Mouse (Mus musculus): ENCODE measurements around the gene Tagln3. TPM values are rescaled to one million over a fixed set of nuclear protein-coding genes. Genes with fewer than 3 reads are reported as not detected.

Gene Tagln3
- not detected in 4 replicates for total RNA-seq (2023; ENCODE audit: inconsistent age)

DNA sequence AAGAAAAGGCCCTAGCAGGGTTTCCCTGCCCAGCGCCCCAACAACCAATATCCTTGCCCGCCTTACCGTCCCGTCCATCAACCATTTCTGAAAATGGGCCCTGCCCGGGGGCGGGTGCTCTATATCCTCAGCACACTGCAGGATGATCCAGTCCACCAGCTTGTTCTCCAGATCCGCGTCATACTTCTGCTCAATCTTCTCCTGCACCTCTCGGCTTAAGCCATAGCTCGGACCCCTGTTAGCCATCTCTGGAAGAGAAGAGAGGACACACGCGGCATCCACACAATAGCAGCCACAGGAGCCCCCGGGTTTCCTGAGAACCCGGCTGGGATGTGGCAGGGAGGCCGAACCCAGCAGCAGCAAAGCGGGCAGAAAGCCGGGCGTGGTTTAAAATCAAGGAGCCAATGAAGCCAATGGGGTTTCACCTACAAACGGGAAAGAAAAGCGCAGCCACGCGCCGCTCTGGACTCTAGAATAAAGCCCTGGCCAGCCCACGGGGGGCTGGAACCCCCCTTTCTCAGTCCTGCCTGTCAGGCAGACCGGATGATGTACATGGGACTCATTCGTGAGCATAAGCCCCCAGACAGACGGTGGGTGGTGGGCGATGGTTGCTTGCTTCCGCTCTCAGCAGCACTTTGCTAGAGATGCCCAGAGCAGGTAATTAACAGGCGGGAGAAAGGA lies at the start of gene Tagln3:
TSS of gene Tagln3 (minus strand) at position 548 of the 681 bp plus-strand sequence.

DNA sequence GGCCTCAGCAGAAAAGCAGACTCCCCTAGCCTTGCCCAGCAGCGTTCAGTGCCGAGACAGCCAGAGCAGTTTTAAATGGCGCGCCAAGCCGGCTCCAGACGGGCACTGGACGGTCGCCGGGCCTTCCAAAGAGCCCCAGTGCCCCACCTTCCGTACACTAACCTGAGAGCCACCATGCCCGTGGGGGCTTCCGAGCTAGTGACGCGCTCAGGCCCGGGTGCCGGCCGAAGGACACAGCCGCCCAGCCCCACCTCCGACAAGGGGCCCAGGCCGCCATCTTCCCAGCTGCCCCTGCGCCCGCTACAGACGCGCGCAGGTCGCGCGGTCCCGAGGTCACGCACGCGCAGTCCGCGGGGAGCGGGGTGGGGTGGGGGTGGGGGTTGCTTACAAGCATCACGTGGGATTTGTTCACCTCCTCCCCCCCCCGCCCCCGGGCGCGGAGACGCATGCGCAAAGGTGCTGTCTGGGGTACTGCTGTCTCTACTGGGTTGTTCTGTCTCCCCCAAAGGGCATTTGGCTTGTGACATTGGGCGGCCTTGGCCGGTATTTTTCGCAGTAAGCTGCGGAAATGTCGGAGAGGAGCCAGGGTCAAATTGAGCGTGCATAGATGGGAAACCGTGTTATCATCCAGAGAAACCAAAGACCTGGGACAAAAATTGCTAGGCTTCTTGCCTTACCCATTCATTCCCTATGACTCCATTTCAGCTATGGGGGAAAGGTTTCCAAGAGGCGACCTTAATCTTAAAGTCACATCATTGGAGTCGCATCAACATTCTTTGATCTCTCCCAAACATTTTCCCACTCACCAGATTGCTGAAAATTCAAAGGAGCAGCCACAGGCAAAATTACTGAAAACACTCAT lies 18.4 kb upstream of the Tagln3 start, which contains the start of gene Abhd10:
TSS of gene Abhd10 (minus strand) at position 341 of the 862 bp plus-strand sequence.

DNA sequence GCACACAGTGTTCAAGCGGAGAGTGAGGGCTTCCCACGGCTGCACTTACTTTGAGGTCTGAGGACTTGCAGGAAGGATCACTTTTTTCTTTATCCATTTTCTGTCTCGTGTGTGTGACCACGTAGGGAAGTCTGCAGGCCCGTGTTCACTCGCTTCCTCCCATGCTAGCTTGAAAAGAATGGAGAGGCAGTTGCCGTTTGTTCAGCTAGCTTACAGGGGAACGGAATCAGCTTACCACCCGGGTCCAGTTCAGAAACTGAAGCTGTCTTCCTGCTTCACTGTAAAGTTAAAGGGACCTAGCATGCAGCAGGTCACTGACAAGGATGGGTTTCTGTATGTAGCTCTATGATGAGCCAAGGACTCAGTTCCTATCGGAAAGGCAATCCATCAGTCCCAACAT lies 30.9 kb downstream of the Tagln3 start, which contains the start of gene Tmprss7:
TSS of gene Tmprss7 (minus strand) at position 101 of the 400 bp plus-strand sequence.

Other genes with a start within 250 kb of the Tagln3 start
- not detected in 4 replicates for gene Gm609, start 231.6 kb downstream of the Tagln3 start, total RNA-seq (2023; ENCODE audit: inconsistent age)
- not detected in 4 replicates for gene Gm17783, start 192.6 kb downstream of the Tagln3 start, total RNA-seq (2023; ENCODE audit: inconsistent age)
- gene Slc9c1, start 189.3 kb downstream of the Tagln3 start, total RNA-seq (2023; ENCODE audit: inconsistent age): 0.13 to 0.24 TPM in 2 of 4 replicates, not detected in the others
- gene Gcsam, start 114.2 kb downstream of the Tagln3 start, total RNA-seq (2023; ENCODE audit: inconsistent age): 0.36 to 0.66 TPM (median 0.56 TPM) in 4 replicates
- gene BC016579, start 70.5 kb downstream of the Tagln3 start, total RNA-seq (2023; ENCODE audit: inconsistent age): not detected in 4 replicates
- gene Tmprss7, start 30.9 kb downstream of the Tagln3 start, total RNA-seq (2023; ENCODE audit: inconsistent age): not detected in 4 replicates
- gene Abhd10, start 18.3 kb upstream of the Tagln3 start, total RNA-seq (2023; ENCODE audit: inconsistent age): 31.6 to 40.2 TPM (median 33.8 TPM) in 4 replicates
- gene Phldb2, start 229.0 kb upstream of the Tagln3 start, total RNA-seq (2023; ENCODE audit: inconsistent age): not detected in 4 replicates

Data from B cell, adult (primary cell).